Mouse (Mus musculus) heart, adult 9 months (tissue): ENCODE results near the gene Kpna6.

ENCODE experiments used
- DNase-seq, 2 experiments: peaks; one replicate each; pipeline ENCODE4 v3.0.0; 2022; ENCODE audit warnings: low spot score in 2 of 2

Kpna6 gene

GRCm38 (mm10) chr4:129618031-129618430 lies 54.5 kb downstream of the Kpna6 start:
- no peak for DNase-seq

DNA sequence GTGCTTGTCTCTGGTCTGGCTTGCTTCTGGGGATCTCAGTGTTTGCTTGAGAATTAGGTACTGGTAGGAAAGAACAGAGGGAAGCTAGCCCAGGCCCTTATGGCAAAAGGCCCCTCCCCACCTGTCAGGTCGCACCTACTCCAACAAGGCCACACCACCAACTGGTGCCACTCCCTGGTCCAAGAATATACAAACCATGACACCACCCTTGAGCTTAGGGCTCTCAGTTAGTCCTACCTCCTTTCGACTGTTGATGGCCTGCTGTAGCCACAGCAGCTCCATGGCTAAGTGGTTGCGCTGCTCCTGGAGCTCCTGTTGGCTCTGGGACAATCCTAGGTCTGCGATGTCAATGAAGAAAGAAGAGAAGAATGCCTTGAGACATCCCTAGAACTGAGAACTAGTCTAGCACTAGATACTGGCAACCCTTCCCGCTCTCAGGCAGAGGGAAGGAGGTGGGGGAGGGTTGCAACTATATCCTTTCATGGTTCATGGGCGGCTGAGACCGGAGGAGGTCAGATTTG lies 55.4 kb downstream of the Kpna6 start:
- no peak for DNase-seq

GRCm38 (mm10) chr4:129616631-129617030 lies 55.9 kb downstream of the Kpna6 start:
- DNase-seq, result no peak

- DNase-seq, result no peak
Measured at GRCm38 (mm10) chr4:129615801-129616290, 56.7 kb downstream of the Kpna6 start.

DNA sequence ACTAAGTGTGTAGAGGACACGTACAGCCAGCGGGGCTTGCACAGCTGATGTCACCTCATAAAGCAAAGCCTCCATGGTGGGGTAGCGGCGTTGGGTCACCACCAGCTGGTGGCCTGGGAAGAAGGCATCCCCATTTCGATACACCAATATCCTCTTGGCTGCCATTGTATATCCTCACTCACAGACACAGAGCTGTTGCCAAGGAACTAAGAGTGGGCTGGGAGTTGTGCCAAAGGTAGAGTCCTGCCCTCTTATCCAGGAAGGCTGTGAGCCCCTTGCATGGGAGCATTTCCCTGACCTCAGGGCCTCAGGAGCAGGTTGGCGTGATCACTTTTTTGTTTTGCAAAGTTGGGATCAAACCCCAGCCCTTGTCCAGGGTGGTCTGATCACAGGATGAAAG lies 58.5 kb downstream of the Kpna6 start, which contains the start of gene Dcdc2b:
Dcdc2b (minus strand) TSS at position 165 of the 400 bp plus-strand sequence.
- peak in 1 of 2 experiments; percentile 58 for DNase-seq

DNA sequence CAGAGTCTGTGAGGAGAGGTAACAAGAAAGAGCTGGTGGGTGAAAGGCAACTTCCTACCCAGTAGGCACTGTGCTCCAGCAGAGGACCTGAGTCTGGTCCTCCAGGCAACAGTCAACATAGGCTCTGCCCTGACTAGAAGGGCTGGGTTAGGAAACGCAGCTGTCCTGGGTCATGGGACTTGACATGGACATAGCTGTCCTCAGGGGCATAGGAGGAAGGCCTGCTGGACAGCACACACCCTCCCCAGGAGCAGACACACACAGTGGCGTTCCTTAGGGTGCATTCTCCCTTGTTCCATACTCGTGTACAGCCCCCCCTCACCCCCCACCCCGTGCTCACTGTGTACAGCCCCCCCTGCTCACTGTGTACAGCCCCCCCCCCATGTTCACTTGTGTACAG lies 62.1 kb downstream of the Kpna6 start:
- DNase-seq, result no peak

- DNase-seq, result no peak
Measured at GRCm38 (mm10) chr4:129610026-129610425, 62.5 kb downstream of the Kpna6 start.

GRCm38 (mm10) chr4:129609139-129609631 lies 63.4 kb downstream of the Kpna6 start:
- DNase-seq, result no peak

DNA sequence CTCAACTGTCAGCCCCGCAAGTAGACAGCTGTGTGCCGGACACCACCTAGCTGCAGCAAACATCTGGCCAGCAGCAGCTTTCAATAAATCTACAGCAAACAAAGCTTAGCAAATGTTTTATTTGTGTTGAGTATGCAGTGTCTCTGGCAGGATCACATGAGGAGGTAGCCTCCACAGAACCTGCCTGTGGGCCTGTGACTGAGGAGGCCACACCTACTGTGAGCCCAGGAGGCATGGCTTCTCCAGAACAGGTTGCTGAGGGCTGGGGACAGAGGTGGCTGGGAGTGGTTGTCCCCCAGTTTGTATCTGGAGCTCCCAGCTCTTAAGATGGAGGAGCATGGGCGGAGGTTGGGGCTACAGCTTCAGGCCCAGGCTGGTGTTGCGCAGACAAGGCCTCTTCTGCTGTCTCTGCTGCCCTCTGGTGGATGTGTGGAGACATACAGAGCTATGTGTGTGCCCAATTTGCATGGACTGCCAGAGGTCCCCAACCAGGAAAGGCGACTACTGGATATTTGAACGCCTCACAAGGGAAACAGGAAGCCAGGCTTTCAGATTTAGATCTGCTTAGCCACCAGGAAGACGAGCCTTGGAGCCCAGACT lies 64.0 kb downstream of the Kpna6 start:
- peak; percentile 73 to 77 for DNase-seq

GRCm38 (mm10) chr4:129600233-129601158 lies 72.1 kb downstream of the Kpna6 start, which contains the start of the genes Eif3i and Tmem234:
TSS of gene Eif3i (minus strand) at chr4:129600648.
TSS of gene Tmem234 (plus strand) at chr4:129600668.
- DNase-seq, result peak; percentile 86 to 91
